Mouse (Mus musculus) hindbrain, postnatal 0 days (tissue): ENCODE results near the gene Tnfrsf12a. TPM values are rescaled to one million over a fixed set of nuclear protein-coding genes. Genes with fewer than 3 reads are reported as not detected.

Experiments used
- ATAC-seq: fragments of 200-750 bp; cut with Nextera tagmentation; 2 replicates; pipeline ENCODE4 v1.8.0; 2017; ENCODE audit warnings: mild to moderate bottlenecking, moderate TSS enrichment, moderate library complexity
- DNase-seq: peaks from one replicate; pipeline ENCODE4 v3.0.0-alpha.2; 2015; ENCODE audit warnings: low spot score
- H3K27ac ChIP-seq: fragments of 300-500 bp; sonication (generic); 2 replicates; pipeline ENCODE4 v1.5.1; 2014; ENCODE audit warnings: mild to moderate bottlenecking
- H3K27me3 ChIP-seq: fragments of 300-500 bp; sonication (generic); 2 replicates; pipeline ENCODE4 v1.6.1; 2014; ENCODE audit warnings: low read length, mixed read lengths; ENCODE audit not compliant: insufficient read depth
- H3K36me3 ChIP-seq: fragments of 300-500 bp; sonication (generic); 2 replicates; pipeline ENCODE4 v1.6.1; 2014; ENCODE audit warnings: low read length, mixed read lengths; ENCODE audit not compliant: insufficient read depth
- H3K4me1 ChIP-seq: fragments of 300-500 bp; sonication (generic); 2 replicates; pipeline ENCODE4 v1.6.1; 2014; ENCODE audit warnings: antibody characterized with exemption, low read length, mixed read lengths; ENCODE audit not compliant: insufficient read depth
- H3K4me2 ChIP-seq: fragments of 300-500 bp; sonication (generic); 2 replicates; pipeline ENCODE4 v1.6.1; 2014; ENCODE audit warnings: low read depth, mild to moderate bottlenecking, low read length, moderate library complexity, mixed read lengths
- H3K4me3 ChIP-seq: fragments of 300-500 bp; sonication (generic); 2 replicates; pipeline ENCODE4 v1.5.1; 2014; ENCODE audit warnings: low read length
- H3K9ac ChIP-seq: fragments of 300-500 bp; sonication (generic); replicated peaks from 2 replicates; pipeline ENCODE4 v1.6.1; 2014; ENCODE audit warnings: mild to moderate bottlenecking, low read length, moderate library complexity, mixed read lengths
- H3K9me3 ChIP-seq: fragments of 300-500 bp; sonication (generic); 2 replicates; pipeline ENCODE4 v1.6.1; 2016; ENCODE audit warnings: low read length, mixed read lengths
- CTCF ChIP-seq: IDR thresholded peaks from 2 replicates; pipeline ENCODE4 v1.5.1; 2016; ENCODE audit warnings: antibody characterized with exemption, control low read depth, low read depth
- WGBS: fragments of 180-500 bp; shearing (Covaris S2); extraction: QIAGEN DNeasy Blood & Tissue Kit; methylation state at CpG from one replicate; pipeline ENCODE4 v1.1.7; 2014; 5-methylcytosine and 5-hydroxymethylcytosine counted together
- polyA plus RNA-seq: library from polyadenylated mRNA; unstranded; fragments of >200 nt; fragmentation: Nextera tagmentation; extraction: Ambion mirVana; gene quantifications from 2 replicates; pipeline ENCODE4 v1.2.1, GENCODE M21; 2015
- total RNA-seq: library from RNA; depleted of rRNA; stranded (reverse); fragments of >200 nt; gene quantifications from 2 replicates; pipeline ENCODE4 v1.2.3, GENCODE M21; 2014

Tnfrsf12a gene
- total and polyA plus RNA-seq, 2 experiments from 2014 or later: 5.5 to 7.7 TPM

GRCm38 (mm10) chr17:23682092-23682491 is 4.8 kb upstream of the Tnfrsf12a start:
- Histone ChIP-seq H3K9ac (no peak overlapping the region), H3K36me3 (no peaks in the 10 kb centered on the region), H3K4me3 (no peak overlapping the region), H3K27me3 (peaks cover 59% of the 10 kb centered on the region), H3K4me2 (no peak overlapping the region), H3K4me1 (no peaks in the 10 kb centered on the region), H3K27ac (no peak overlapping the region), H3K9me3 (no peaks in the 10 kb centered on the region)
- 60% methylated on average over 4 of the region's 4 CpGs for WGBS
- ATAC-seq: no peak
- DNase-seq: no peak
- no peak for TF ChIP-seq CTCF

DNA sequence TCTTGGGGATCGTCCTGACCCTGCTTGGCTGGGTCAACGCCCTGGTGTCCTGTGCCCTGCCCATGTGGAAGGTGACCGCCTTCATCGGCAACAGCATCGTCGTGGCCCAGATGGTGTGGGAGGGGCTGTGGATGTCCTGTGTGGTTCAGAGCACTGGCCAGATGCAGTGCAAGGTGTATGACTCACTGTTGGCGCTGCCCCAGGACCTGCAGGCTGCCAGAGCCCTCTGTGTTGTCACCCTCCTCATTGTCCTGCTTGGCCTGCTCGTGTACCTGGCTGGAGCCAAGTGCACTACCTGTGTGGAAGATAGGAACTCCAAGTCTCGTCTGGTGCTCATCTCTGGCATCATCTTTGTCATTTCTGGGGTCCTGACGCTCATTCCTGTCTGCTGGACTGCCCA is 3.8 kb upstream of the Tnfrsf12a start:
- Histone ChIP-seq H3K4me2 (no peak overlapping the region), H3K9me3 (no peaks in the 10 kb centered on the region), H3K9ac (no peak overlapping the region), H3K27ac (no peak overlapping the region), H3K27me3 (peaks cover 59% of the 10 kb centered on the region), H3K4me1 (peaks cover 7% of the 10 kb centered on the region; the same call in 1 of the 2 replicates), H3K4me3 (no peak overlapping the region), H3K36me3 (no peaks in the 10 kb centered on the region)
- ATAC-seq (no peak), DNase-seq (no peak)
- WGBS: 81% methylated on average over 10 of the region's 10 CpGs
- no peak for TF ChIP-seq CTCF

- DNase-seq (no peak), ATAC-seq (no peak)
- Histone ChIP-seq H3K9ac (no peak overlapping the region), H3K36me3 (no peaks in the 10 kb centered on the region), H3K4me2 (no peak overlapping the region), H3K27me3 (peaks cover 59% of the 10 kb centered on the region), H3K27ac (no peak overlapping the region), H3K4me1 (peaks cover 7% of the 10 kb centered on the region; the same call in 1 of the 2 replicates), H3K4me3 (no peak overlapping the region), H3K9me3 (no peaks in the 10 kb centered on the region)
- no peak for TF ChIP-seq CTCF
- WGBS: 83% methylated on average over 9 of the region's 9 CpGs
Measured at GRCm38 (mm10) chr17:23680336-23680735, 3.1 kb upstream of the Tnfrsf12a start.

- no peak for DNase-seq
- Histone ChIP-seq H3K9me3 (no peaks in the 10 kb centered on the region), H3K4me2 (peak within 1 kb of the TSS; percentile 39), H3K27ac (no peak within 1 kb of the TSS), H3K9ac (no peak within 1 kb of the TSS), H3K4me3 (peak within 1 kb of the TSS; percentile 21), H3K27me3 (peaks cover 56% of the 10 kb centered on the region), H3K36me3 (no peaks in the 10 kb centered on the region), H3K4me1 (peaks cover 16% of the 10 kb centered on the region)
- ATAC-seq: no peak
- WGBS: 4% methylated on average over 36 of the region's 38 CpGs
- no peak for TF ChIP-seq CTCF
Measured at GRCm38 (mm10) chr17:23679127-23679835, 2.0 kb upstream of the Tnfrsf12a start, which contains the start of gene Cldn6. Gene Cldn6 (plus strand): TSS chr17:23679249.

DNA sequence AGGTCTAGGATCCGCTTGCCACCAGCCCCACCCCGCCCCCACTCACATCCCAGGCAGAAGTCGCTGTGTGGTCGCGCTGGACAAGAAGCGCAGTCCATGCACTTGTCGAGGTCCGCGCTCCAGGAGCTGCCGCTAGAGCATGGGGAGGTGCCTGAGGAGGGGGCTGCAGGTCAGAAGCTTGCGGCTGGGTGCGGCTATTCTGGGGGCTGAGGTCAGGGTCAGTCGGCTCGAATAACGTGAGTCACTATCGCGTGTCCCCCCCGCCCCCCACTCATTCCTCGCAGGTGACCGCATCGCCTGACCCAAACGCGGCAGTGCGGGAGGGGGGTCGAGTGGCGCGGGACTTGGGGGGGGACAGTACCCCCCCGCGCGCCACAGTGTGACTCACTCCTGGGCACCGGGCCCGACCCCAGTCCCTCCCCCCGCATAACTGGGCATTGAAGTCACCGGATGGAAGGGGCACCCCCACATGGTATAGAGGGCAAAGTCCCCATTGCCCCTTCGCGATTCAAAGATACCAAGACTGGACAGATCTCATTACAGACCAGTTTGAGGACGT is 716 bp downstream of the Tnfrsf12a start:
- WGBS: under 1% methylated on average over 37 of the region's 37 CpGs
- Histone ChIP-seq H3K4me1 (peaks cover 19% of the 10 kb centered on the region), H3K4me3 (peak overlapping the region; percentile 49), H3K4me2 (peak overlapping the region; percentile 81), H3K9me3 (no peaks in the 10 kb centered on the region), H3K36me3 (no peaks in the 10 kb centered on the region), H3K27me3 (peaks cover 32% of the 10 kb centered on the region), H3K27ac (no peak overlapping the region), H3K9ac (peak overlapping the region; percentile 41)
- DNase-seq (no peak), ATAC-seq (no peak)
- TF ChIP-seq CTCF: no peak

DNA sequence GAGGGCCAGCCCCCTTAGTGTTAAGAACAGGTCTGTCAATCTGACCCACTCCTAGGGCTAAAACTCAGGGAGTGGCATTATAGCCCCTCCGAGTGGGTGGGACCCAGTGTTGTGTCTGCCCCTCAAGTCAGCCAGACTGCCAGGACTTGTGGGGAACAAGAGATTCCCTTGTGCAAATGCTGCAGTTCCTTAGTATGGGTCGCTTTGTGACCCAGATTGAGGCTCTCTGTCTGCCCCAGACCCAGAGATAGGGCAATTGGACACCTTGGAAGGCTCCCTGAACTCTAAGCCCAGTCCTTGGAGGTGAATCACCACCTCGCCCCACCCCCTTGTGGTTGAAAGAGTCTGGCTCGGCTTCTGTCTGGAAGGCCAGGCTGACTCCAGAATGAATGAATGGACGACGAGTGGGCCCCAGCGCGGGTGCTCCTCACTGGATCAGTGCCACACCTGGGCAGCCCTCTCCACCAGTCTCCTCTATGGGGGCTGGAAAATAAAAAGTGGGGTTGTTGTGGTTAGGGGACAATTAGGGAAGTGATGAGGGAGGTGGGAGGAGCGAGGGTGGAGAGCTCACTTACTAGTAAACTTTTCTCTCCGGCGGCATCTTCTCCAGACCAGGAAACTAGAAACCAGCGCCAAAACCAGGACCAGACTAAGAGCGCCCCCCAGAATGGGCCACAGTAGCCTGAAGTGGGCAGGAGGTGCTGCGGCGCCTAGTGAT is 1.5 kb downstream of the Tnfrsf12a start:
- peaks cover 19% of the 10 kb centered on the region for H3K4me1 ChIP-seq
- DNase-seq (no peak), ATAC-seq (no peak)
- peak; percentile 13; the same call in 1 of the 2 replicates for TF ChIP-seq CTCF
- no peak overlapping the region for H3K27ac ChIP-seq
- H3K36me3 ChIP-seq: no peaks in the 10 kb centered on the region
- H3K9ac ChIP-seq: no peak overlapping the region
- H3K27me3 ChIP-seq: peaks cover 24% of the 10 kb centered on the region
- WGBS: 18% methylated on average over 15 of the region's 15 CpGs
- peak overlapping the region; percentile 49 for H3K4me3 ChIP-seq
- H3K4me2 ChIP-seq: peak overlapping the region; percentile 81
- H3K9me3 ChIP-seq: no peaks in the 10 kb centered on the region
